Mouse (Mus musculus) cerebellum, postnatal 36 days (tissue): ENCODE data around the gene Trnau1ap.
"Not testable (repeated sequence)": the region's sequence is repeated elsewhere in the genome, so short reads cannot be mapped to it uniquely, and the experiment has no call there.

Experiments
- DNase-seq, 2 experiments: peaks; one replicate each; pipeline ENCODE4 v3.0.0; 2021 to 2022; ENCODE audit warnings: mixed read lengths in 2 of 2

Gene Trnau1ap

DNA sequence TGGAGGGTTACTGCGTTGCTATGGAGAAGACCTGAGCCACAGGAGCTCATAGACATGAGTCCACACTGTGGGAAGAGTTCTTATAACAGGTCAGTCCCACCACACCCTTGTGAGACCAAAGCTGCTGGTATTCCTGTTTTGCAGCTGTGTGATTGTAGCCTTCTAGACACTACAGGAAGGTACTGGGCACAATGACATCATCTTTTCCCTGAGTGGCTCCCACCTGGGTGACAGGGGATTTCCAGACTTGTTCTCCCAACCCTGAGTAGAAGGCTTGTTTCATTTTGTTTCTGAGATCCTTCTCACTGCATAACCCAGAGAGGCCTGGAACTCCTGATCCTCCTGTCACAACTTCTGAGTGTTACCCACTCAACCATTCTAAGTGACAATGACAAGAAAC is 29.5 kb downstream of the Trnau1ap start:
- DNase-seq: no peak

DNA sequence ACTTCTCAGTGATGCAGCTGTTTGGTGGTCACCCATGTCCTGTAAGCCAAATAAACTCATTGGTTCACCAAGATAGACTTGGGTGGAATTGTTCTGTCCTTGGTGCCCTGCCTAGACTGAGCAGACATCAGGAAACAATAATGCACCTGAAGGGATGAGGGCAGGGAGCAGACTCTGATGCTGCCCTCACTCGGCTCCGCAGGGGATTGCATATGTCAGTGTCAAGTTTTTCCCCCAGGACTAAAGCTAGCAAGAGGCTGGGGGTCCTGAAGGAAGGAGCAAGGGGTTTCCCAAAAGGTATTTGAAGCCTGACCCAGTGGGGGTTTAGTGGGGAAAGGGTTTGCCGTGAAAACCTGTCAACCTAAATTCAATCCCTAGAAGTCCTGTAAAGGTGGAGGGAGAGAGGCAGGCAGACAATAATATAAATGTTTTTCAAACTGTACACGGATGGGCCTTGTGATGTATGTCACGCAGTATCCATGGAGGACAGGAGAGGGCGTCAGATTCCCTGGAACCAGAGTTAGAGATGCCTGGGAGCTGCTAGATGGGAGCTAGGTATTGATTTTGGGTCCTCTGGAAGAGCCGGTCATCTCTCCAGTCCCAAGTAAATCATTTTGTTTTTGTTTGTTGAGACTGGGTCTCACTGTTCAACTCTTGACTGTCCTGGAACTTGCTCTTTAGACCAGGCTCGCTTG is 33.5 kb downstream of the Trnau1ap start:
- no peak for DNase-seq

- no peak for DNase-seq
Measured at GRCm38 (mm10) chr4:132293682-132294240, 35.6 kb downstream of the Trnau1ap start.

GRCm38 (mm10) chr4:132292988-132293387 is 36.4 kb downstream of the Trnau1ap start:
- DNase-seq: peak in 1 of 2 experiments; percentile 24

GRCm38 (mm10) chr4:132291624-132292335 is 37.6 kb downstream of the Trnau1ap start:
- no peak for DNase-seq

GRCm38 (mm10) chr4:132291056-132291455 is 38.3 kb downstream of the Trnau1ap start:
- DNase-seq: no peak

DNA sequence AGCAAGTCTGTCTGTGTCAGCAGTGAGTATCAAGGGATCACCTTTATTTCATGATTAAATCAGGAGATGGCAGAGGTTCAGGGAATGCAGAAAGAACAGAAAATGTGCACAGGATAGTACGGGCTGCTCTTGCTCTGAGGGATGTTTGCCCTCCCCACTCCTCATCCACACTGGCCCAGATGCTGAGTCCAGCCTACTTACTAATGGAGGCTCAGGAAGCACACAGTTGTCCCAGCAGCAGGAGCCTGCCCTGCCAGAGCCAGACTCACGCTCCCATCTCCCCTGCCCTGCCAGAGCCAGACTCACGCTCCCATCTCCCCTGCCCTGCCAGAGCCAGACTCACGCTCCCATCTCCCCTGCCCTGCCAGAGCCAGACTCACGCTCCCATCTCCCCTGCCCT is 40.5 kb downstream of the Trnau1ap start:
- not testable (repeated sequence) for DNase-seq

- DNase-seq: no peak
Measured at GRCm38 (mm10) chr4:132275949-132276348, 53.4 kb downstream of the Trnau1ap start.

DNA sequence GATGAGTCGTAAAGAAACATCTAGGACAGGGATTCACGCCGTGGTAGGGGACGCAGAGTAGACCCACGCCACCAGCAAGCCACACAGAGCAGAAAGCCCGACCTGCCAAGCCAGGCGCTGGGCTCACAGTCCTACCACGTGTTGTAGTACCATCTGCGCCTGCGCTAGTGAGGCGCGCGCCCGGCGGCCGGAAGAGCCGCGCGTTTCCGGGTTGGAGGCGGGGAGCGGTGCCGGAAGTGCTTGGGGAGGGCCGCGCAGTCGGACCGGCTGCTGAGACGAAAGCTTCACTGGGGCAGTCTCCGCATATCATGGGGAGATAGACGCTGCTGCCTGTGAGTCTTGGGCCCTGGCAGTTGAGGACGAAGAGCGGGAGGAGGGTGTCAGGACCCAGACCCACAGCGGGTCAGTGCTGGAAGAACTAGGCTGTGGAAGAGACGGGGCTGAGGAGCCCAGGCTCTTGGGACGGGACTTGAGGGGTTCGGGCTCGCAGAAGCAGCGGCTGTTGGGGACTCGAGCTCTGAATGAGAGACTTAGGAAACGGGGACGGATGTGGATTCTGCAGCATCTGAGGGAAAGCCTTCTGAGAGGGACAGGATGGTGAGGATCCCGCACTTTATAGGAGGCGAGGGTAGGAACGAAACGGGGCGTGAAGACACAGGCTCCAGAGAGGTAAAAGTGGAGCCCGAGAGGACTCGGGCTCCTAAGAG is 55.0 kb downstream of the Trnau1ap start, which contains the start of gene Taf12:
Gene Taf12, plus strand, starts transcription at position 220 of the 707 bp plus-strand sequence.
- peak; percentile 91 to 93 for DNase-seq

- DNase-seq: peak in 1 of 2 experiments; percentile 26
Measured at GRCm38 (mm10) chr4:132273166-132273565, 56.2 kb downstream of the Trnau1ap start.

DNA sequence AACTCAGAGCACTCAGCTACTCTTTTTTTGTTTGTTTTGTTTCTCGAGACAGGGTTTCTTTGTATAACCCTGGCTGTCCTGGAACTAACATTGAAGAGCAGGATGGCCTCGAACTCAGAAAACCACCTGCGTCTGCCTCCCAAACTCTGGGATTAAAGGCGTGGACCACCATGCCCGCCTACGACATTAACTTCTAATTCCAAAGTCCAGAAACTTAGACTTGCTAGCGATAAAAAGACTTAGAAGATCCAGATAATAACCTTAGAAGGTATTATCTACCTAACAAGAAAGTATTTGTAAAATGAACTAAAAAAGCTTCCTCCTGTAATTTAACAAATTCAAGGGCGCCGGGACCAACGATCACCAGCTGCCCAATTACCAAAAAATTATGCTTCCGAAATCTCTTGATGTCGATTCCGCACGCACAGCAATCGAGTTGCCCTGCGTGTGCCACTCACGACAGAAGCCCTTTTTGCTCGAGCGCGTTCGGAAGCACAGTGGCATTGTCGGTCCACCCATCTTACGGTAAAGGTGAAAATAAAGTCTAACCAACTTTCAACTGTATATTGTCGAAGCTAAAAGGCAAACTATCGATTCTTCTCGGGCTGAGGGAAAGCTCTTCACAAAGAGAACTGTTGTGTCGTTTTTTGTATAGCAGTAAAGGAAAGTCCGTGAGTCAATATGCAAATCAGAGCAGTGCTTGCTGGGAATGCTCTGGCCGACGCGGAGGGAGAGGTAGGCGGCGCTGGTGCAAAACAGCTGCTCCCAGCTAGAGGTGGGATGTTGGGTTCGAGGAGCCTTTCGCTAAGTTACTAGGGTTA is 59.4 kb downstream of the Trnau1ap start:
- DNase-seq: peak; percentile 78 to 81

DNA sequence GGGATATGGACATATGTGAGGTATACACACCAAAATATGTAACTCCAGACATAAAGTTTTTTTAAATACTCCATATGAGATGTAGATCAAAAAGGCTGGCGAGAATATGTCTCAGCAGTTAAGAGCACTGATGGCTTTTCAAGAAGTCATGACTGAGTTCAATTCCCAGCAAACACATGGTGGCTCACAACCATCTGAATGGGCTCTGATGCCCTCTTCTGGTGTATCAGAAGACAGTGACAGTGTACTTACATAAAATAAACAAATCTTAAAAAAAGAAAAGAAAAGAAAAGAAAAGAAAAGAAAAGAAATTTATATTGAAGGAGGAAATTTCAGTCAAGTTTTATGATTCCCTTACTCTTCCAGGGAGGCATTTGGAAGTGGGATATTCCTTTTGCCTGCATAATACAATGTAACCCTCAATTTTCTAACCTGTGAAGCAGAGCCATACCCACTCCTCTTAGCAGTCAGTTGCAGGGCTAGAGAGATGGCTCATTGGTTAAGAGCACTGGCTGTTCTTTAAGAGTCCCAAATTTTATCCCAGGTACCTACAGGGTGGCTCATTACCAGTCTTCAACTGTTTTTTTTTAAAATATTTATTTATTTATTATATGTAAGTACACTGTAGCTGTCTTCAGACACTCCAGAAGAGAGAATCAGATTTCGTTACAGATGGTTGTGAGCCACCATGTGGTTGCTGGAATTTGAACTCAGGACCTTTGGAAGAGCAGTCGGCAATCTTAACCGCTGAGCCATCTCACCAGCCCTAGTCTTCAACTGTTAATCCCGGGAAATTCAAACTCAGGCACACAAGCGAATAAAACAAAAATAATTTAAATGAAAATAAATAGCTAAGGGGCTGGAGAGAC is 60.2 kb downstream of the Trnau1ap start:
- no peak for DNase-seq

- no peak for DNase-seq
Measured at GRCm38 (mm10) chr4:132266835-132267349, 62.4 kb downstream of the Trnau1ap start.

DNA sequence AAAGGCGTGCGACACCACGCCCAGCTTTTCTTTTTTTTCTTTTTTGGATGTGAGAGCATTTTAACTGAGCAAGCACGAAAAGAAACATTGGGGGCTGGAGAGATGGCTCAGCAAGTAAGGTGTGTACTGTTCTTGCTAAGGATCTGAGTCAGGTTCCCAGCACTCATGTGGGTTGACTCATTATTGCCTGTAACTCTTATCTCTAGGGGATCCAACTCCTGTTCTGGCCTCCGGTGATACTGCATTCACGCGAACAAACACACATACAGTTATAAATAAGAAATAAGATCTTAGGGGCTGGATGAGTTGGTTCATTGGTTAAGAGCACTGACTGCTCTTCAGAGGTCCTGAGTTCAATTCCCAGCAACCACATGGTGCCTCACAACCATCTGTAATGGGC is 66.0 kb downstream of the Trnau1ap start:
- DNase-seq: no peak

DNA sequence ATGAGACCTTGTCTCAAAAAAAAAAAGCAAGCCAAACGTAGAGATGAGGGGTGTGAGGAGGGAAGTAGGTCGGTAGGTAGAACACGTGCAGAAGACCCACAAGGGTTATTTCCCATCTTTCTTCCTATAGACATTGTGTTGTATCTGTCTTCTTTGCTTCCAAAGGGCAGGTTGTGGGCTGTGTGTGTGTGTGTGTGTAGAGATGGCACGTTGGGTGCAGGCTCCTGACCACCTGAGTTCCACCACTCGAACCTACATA is 67.1 kb downstream of the Trnau1ap start:
- no peak for DNase-seq
